Mouse (Mus musculus) CH12.LX (cell line): Measurements from ENCODE around the gene Tmem38b. TPM values are rescaled to one million over a fixed set of nuclear protein-coding genes. Genes with fewer than 3 reads are reported as not detected.

Source experiments
- DNase-seq: peaks from one replicate; pipeline ENCODE4 v3.0.0-alpha.2; 2013; ENCODE audit errors: extremely low read depth
- H3K27ac ChIP-seq: 2 replicates; pipeline ENCODE4 v1.5.1; 2012; ENCODE audit warnings: low read depth, mild to moderate bottlenecking, control low read depth, moderate library complexity; ENCODE audit not compliant: insufficient read depth
- H3K27me3 ChIP-seq: replicated peaks from 2 replicates; pipeline ENCODE3; 2012; ENCODE audit warnings: inconsistent platforms
- H3K36me3 ChIP-seq, 2 experiments: replicated peaks in 1 of 2; 2 replicates each; pipeline versions ENCODE3 to v1.6.1; 2012; ENCODE audit warnings: inconsistent platforms in 1 of 2, low read length in 1 of 2, mild to moderate bottlenecking in 1 of 2, mixed read lengths in 1 of 2, moderate library complexity in 1 of 2; ENCODE audit not compliant: control insufficient read depth in 1 of 2, insufficient read depth in 1 of 2
- H3K4me1 ChIP-seq, 2 experiments: 2 replicates each; pipeline ENCODE4 v1.6.1; 2012; ENCODE audit warnings: inconsistent platforms in 1 of 2, moderate library complexity in 1 of 2; ENCODE audit not compliant: insufficient read depth in 2 of 2, control insufficient read depth in 1 of 2
- H3K4me2 ChIP-seq: 2 replicates; pipeline ENCODE4 v1.6.1; 2012; ENCODE audit warnings: low read depth, mild to moderate bottlenecking, control low read depth; ENCODE audit not compliant: poor library complexity, insufficient read depth, severe bottlenecking
- H3K4me3 ChIP-seq, 3 experiments: fragments of 150-350 bp in 1 of 3; sonication (generic) in 1 of 3; replicated peaks in 1 of 3; 2 replicates each; pipeline versions ENCODE3 to v1.5.1; 2011 to 2012; ENCODE audit warnings: low read depth in 2 of 3, low read length in 2 of 3, mild to moderate bottlenecking in 2 of 3, moderate library complexity in 2 of 3, control low read depth in 1 of 3, improper control_type of control experiment in 1 of 3, inconsistent platforms in 1 of 3, mixed read lengths in 1 of 3; ENCODE audit not compliant: poor library complexity in 1 of 3
- H3K79me2 ChIP-seq: replicated peaks from 2 replicates; pipeline ENCODE4 v1.6.1; 2012; ENCODE audit warnings: mild to moderate bottlenecking, moderate library complexity; ENCODE audit not compliant: control insufficient read depth, poor library complexity, insufficient read depth, severe bottlenecking; ENCODE audit errors: extremely low read depth
- H3K9ac ChIP-seq: 2 replicates; pipeline ENCODE4 v1.6.1; 2012; ENCODE audit warnings: low read depth, mild to moderate bottlenecking, control low read depth, moderate library complexity; ENCODE audit not compliant: insufficient read depth
- H3K9me3 ChIP-seq: replicated peaks from 2 replicates; pipeline ENCODE3; 2012; ENCODE audit warnings: low read length, inconsistent platforms, mixed read lengths
- BHLHE40 ChIP-seq: IDR thresholded peaks from 2 replicates; pipeline ENCODE4 v1.6.1; 2011; ENCODE audit warnings: mild to moderate bottlenecking, low read depth, low read length, improper control_type of control experiment
- CHD1 ChIP-seq: IDR thresholded peaks from 2 replicates; pipeline ENCODE4 v1.6.1; 2012; ENCODE audit warnings: low read depth, low read length, improper control_type of control experiment, inconsistent platforms
- CHD2 ChIP-seq: IDR thresholded peaks from 2 replicates; pipeline ENCODE4 v1.6.1; 2011; ENCODE audit warnings: low read length, improper control_type of control experiment
- E2F4 ChIP-seq: IDR thresholded peaks from 2 replicates; pipeline ENCODE4 v1.6.1; 2011; ENCODE audit warnings: low read depth, low read length, improper control_type of control experiment; ENCODE audit not compliant: insufficient replicate concordance
- EP300 ChIP-seq: IDR thresholded peaks from 2 replicates; pipeline ENCODE4 v1.6.1; 2011; ENCODE audit warnings: low read length, improper control_type of control experiment
- ETS1 ChIP-seq: conservative IDR thresholded peaks from 2 replicates; pipeline ENCODE4 v1.6.1; 2012; ENCODE audit warnings: low read depth, mild to moderate bottlenecking, inconsistent platforms, low read length, improper control_type of control experiment, moderate library complexity
- GABPA ChIP-seq: IDR thresholded peaks from 2 replicates; pipeline ENCODE4 v1.6.1; 2012; ENCODE audit warnings: low read depth, low read length, improper control_type of control experiment, inconsistent platforms; ENCODE audit not compliant: insufficient replicate concordance
- JUN ChIP-seq: IDR thresholded peaks from 2 replicates; pipeline ENCODE4 v1.6.1; 2011; ENCODE audit warnings: low read depth, mild to moderate bottlenecking, low read length, improper control_type of control experiment, moderate library complexity; ENCODE audit not compliant: insufficient read depth
- KAT2A ChIP-seq: IDR thresholded peaks from 2 replicates; pipeline ENCODE4 v1.6.1; 2012; ENCODE audit warnings: low read length, improper control_type of control experiment, inconsistent platforms; ENCODE audit not compliant: insufficient replicate concordance
- MAZ ChIP-seq: IDR thresholded peaks from 2 replicates; pipeline ENCODE4 v1.6.1; 2012; ENCODE audit warnings: low read depth, mild to moderate bottlenecking, inconsistent platforms, low read length, improper control_type of control experiment, moderate library complexity
- NRF1 ChIP-seq: IDR thresholded peaks from 2 replicates; pipeline ENCODE4 v1.6.1; 2014; ENCODE audit warnings: low read depth, mild to moderate bottlenecking, inconsistent platforms, low read length, improper control_type of control experiment, moderate library complexity
- SIN3A ChIP-seq: IDR thresholded peaks from 2 replicates; pipeline ENCODE4 v1.6.1; 2012; ENCODE audit warnings: low read length, improper control_type of control experiment, inconsistent platforms
- TBP ChIP-seq: conservative IDR thresholded peaks from 2 replicates; pipeline ENCODE4 v1.6.1; 2011; ENCODE audit warnings: low read depth, low read length, improper control_type of control experiment
- UBTF ChIP-seq: IDR thresholded peaks from 2 replicates; pipeline ENCODE4 v1.6.1; 2012; ENCODE audit warnings: low read depth, mild to moderate bottlenecking, inconsistent platforms, low read length, improper control_type of control experiment, moderate library complexity
- ZC3H11A ChIP-seq: IDR thresholded peaks from 2 replicates; pipeline ENCODE4 v1.6.1; 2012; ENCODE audit warnings: low read depth, mild to moderate bottlenecking, inconsistent platforms, low read length, improper control_type of control experiment
- ZMIZ1 ChIP-seq: IDR thresholded peaks from 2 replicates; pipeline ENCODE4 v1.6.1; 2012; ENCODE audit warnings: low read depth, mild to moderate bottlenecking, inconsistent platforms, low read length, improper control_type of control experiment
- dilution Hi-C: fragments of 300-500 bp; cut with MboI; formaldehyde crosslinking; loops from 2 replicates; pipeline ENCODE4 v1.14.3; 2020; ENCODE audit warnings: low sequenced_read_pairs; ENCODE audit not compliant: extremely low pct_unique_long_range_greater_than_20kb, extremely low pct_ligation_motif_present
- in situ Hi-C: fragments of 300-500 bp; cut with MboI; formaldehyde crosslinking; loops from 3 replicates; pipeline ENCODE4 v1.14.3; 2019; ENCODE audit warnings: low sequenced_read_pairs, low pct_ligation_motif_present, low pct_unique_long_range_greater_than_20kb, mixed read lengths
- polyA plus RNA-seq: library from polyadenylated mRNA; unstranded; fragments of >175 nt; gene quantifications from 2 replicates; pipeline ENCODE4 v1.2.1, GENCODE M21; 2012; ENCODE audit warnings: low read depth; ENCODE audit not compliant: insufficient read length
- total RNA-seq, 2 experiments: library from RNA; depleted of rRNA; stranded (reverse); fragments of 300-350 nt in 1 of 2; fragments of >200 nt in 1 of 2; gene quantifications; 2 replicates each; pipeline ENCODE4 v1.2.3; 2012 to 2014

Tmem38b gene
- total and polyA plus RNA-seq, 3 experiments: 5.9 to 10.8 (median 10.5) TPM

DNA sequence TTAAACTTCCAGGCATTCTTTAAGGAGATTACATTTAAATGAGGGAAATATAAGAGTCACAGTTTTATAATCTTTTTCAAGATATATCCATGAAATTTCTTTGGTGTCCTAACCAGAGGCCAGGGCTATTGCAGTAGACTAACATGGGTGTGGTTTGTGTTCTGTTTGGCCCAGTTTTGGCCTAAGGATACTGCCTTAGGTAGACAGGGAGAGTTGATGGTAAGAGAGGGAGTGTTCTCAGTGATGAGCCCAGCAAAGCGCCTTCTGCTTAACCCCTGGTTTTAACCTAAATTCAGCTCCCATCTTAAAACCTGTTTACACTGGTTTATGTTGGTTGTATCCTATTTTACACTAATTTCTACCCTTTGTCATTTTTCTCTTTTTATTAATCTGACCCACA, 19.8 kb downstream of the Tmem38b start:
- in situ Hi-C loops: loop anchor here (25.0 kb wide), 1 partner anchor 258 kb away; no protein-coding TSS in a partner anchor
- dilution Hi-C loops: no loop called here
- Histone ChIP-seq H3K27me3 (no peaks in the 10 kb centered on the region), H3K4me3 (no peak overlapping the region)
- no peak for TF ChIP-seq NRF1
- no peak for TF ChIP-seq CHD1
- no peak for TF ChIP-seq BHLHE40
- no peak for TF ChIP-seq ETS1
- TF ChIP-seq MAZ: no peak
- no peak for TF ChIP-seq UBTF
- no peak for TF ChIP-seq E2F4
- no peak for TF ChIP-seq CHD2
- TF ChIP-seq JUN: no peak
- no peak for TF ChIP-seq TBP
- TF ChIP-seq, all 38 proteins: peak for 0
- no peak overlapping the region for H3K4me2 ChIP-seq
- no peak overlapping the region for H3K9ac ChIP-seq
- peaks cover 0 to 15% of the 10 kb centered on the region in 2 experiments for H3K36me3 ChIP-seq
- no peak overlapping the region for H3K27ac ChIP-seq
- H3K79me2 ChIP-seq: no peaks in the 10 kb centered on the region
- peaks cover 0 to 4% of the 10 kb centered on the region in 2 experiments; a peak in 2 of 4 replicates for H3K4me1 ChIP-seq
- H3K9me3 ChIP-seq: no peaks in the 10 kb centered on the region
- DNase-seq: no peak

DNA sequence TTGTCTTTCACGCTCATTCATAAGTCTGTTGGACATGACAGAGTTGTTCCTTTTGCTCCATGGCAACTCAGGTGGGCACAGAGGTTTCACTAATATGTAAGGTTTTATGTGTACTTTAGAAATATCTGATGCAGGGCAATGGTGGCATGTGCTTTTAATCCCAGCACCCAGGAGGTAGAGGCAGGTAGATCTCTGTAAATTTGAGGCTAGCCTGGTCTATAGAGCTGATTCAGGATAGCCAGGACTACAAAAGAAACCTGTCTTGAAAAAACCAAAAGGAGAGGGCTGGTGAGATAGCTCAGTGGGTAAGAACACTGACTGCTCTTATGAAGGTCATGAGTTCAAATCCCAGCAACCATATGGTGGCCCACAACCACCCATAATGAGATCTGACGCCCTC, 20.5 kb downstream of the Tmem38b start:
- DNase-seq: no peak
- TF ChIP-seq SIN3A: no peak
- TF ChIP-seq TBP: no peak
- TF ChIP-seq ZMIZ1: no peak
- no peak for TF ChIP-seq CHD1
- no peak for TF ChIP-seq EP300
- TF ChIP-seq GABPA: no peak
- TF ChIP-seq ZC3H11A: no peak
- no peak for TF ChIP-seq KAT2A
- TF ChIP-seq BHLHE40: no peak
- no peak overlapping the region for H3K27ac ChIP-seq
- in situ Hi-C loops (loop anchor here (25.0 kb wide), 1 partner anchor 259 kb away; no protein-coding TSS in a partner anchor), dilution Hi-C loops (no loop called here)
- peaks cover 3 to 22% of the 10 kb centered on the region in 2 experiments for H3K36me3 ChIP-seq
- peaks cover 0 to 4% of the 10 kb centered on the region in 2 experiments; a peak in 2 of 4 replicates for H3K4me1 ChIP-seq
- no peaks in the 10 kb centered on the region for H3K27me3 ChIP-seq
- H3K79me2 ChIP-seq: no peaks in the 10 kb centered on the region
- H3K9me3 ChIP-seq: no peaks in the 10 kb centered on the region
- no peak overlapping the region for H3K4me2 ChIP-seq
- no peak overlapping the region for H3K4me3 ChIP-seq
- no peak overlapping the region for H3K9ac ChIP-seq
